Mouse (Mus musculus): ENCODE data around the gene Olfr312.

DNA sequence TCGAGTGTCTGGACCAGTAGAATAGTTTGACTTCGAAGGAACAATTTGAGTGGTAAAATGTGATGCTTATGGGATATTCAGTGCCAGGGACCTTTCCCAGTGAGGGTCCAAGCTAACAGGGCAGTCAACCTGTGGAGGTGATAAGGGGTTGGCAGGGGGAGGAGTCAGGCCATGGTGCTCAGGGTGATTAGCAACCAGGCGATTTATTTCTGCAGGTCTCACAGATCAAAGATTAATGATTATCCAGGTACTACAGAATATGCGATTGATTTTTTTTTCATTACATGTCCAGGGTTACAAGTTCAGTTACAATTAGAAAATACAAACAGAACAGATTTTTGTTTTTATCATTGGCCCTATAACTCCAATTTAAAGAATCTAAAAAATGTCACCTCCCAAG is 25.2 kb upstream of the Olfr312 start:
- no peak for TF ChIP-seq ZNF384 (IDR thresholded peaks at IDR 0.05; ENCODE audit: low read depth, low read length)
- no peak for TF ChIP-seq CHD2 (IDR thresholded peaks at IDR 0.05; ENCODE audit: low read depth, low read length)
- no peak for TF ChIP-seq HCFC1 (IDR thresholded peaks at IDR 0.05; ENCODE audit: borderline replicate concordance, insufficient read depth, low read length)
- no peak for TF ChIP-seq MAFK (IDR thresholded peaks at IDR 0.05; ENCODE audit: insufficient read depth, low read depth, low read length)

All from ES-E14 (cell line).